Mouse (Mus musculus) ES-E14 (cell line): Measurements from ENCODE around the gene Rnf128. TPM values are rescaled to one million over a fixed set of nuclear protein-coding genes. Genes with fewer than 3 reads are reported as not detected.

Source experiments
- DNase-seq: peaks from one replicate; pipeline ENCODE4 v3.0.0-alpha.2; 2013; ENCODE audit warnings: low read depth, low spot score
- H3K27ac ChIP-seq: 2 replicates; pipeline ENCODE4 v1.5.1; 2012; ENCODE audit warnings: low read depth, mild to moderate bottlenecking, low read length, moderate library complexity, mixed read lengths; ENCODE audit not compliant: poor library complexity, insufficient read depth, severe bottlenecking
- H3K36me3 ChIP-seq: 2 replicates; pipeline ENCODE4 v1.6.1; 2012; ENCODE audit warnings: mild to moderate bottlenecking, low read length, moderate library complexity, mixed read lengths; ENCODE audit not compliant: control insufficient read depth, poor library complexity, insufficient read depth, severe bottlenecking
- H3K4me1 ChIP-seq, 2 experiments: fragments of 150-350 bp in 1 of 2; sonication (generic) in 1 of 2; 2 replicates each; pipeline ENCODE4 v1.6.1; 2012; ENCODE audit warnings: low read length in 2 of 2, mild to moderate bottlenecking in 1 of 2, mixed read lengths in 1 of 2; ENCODE audit not compliant: control insufficient read depth in 2 of 2, insufficient read depth in 2 of 2, poor library complexity in 1 of 2
- H3K4me3 ChIP-seq, 2 experiments: fragments of 150-350 bp in 1 of 2; sonication (generic) in 1 of 2; 2 replicates each; pipeline ENCODE4 v1.5.1; 2012; ENCODE audit warnings: low read length in 2 of 2, low read depth in 1 of 2, mild to moderate bottlenecking in 1 of 2, mixed read lengths in 1 of 2; ENCODE audit not compliant: insufficient read depth in 1 of 2, poor library complexity in 1 of 2, severe bottlenecking in 1 of 2
- H3K9ac ChIP-seq: 2 replicates; pipeline ENCODE4 v1.6.1; 2012; ENCODE audit warnings: low read depth, mild to moderate bottlenecking, low read length, mixed read lengths; ENCODE audit not compliant: poor library complexity, insufficient read depth, severe bottlenecking
- H3K9me3 ChIP-seq: fragments of 150-350 bp; sonication (generic); 2 replicates; pipeline ENCODE4 v1.6.1; 2012; ENCODE audit warnings: low read depth, mild to moderate bottlenecking, low read length; ENCODE audit not compliant: control insufficient read depth, insufficient read depth
- CHD2 ChIP-seq: IDR thresholded peaks from 2 replicates; pipeline ENCODE4 v1.6.1; 2014; ENCODE audit warnings: mild to moderate bottlenecking, low read depth, low read length, inconsistent platforms
- HCFC1 ChIP-seq: IDR thresholded peaks from 2 replicates; pipeline ENCODE4 v1.6.1; 2012; ENCODE audit warnings: low read length, inconsistent platforms, borderline replicate concordance; ENCODE audit not compliant: insufficient read depth
- MAFK ChIP-seq: IDR thresholded peaks from 2 replicates; pipeline ENCODE4 v1.6.1; 2014; ENCODE audit warnings: mild to moderate bottlenecking, low read depth, low read length, inconsistent platforms; ENCODE audit not compliant: insufficient read depth
- ZC3H11A ChIP-seq: IDR thresholded peaks from 2 replicates; pipeline ENCODE4 v1.6.1; 2012; ENCODE audit warnings: low read depth, mild to moderate bottlenecking, inconsistent platforms, low read length, borderline replicate concordance
- ZNF384 ChIP-seq: IDR thresholded peaks from 2 replicates; pipeline ENCODE4 v1.6.1; 2012; ENCODE audit warnings: low read depth, low read length, inconsistent platforms
- in situ Hi-C, 2 experiments: fragments of 600-800 bp; cut with MboI; formaldehyde crosslinking; loops; one replicate each; pipeline ENCODE4 v1.15.1; 2025; ENCODE audit warnings: low sequenced_read_pairs in 2 of 2, inconsistent platforms in 1 of 2; ENCODE audit not compliant: unreplicated experiment in 2 of 2
- total RNA-seq: library from RNA; depleted of rRNA; stranded (reverse); fragments of 300-350 nt; gene quantifications from 2 replicates; pipeline ENCODE4 v1.2.3, GENCODE M21; 2012; rRNA removed

Gene Rnf128
- total RNA-seq, 1 experiment = 42.1 TPM

DNA sequence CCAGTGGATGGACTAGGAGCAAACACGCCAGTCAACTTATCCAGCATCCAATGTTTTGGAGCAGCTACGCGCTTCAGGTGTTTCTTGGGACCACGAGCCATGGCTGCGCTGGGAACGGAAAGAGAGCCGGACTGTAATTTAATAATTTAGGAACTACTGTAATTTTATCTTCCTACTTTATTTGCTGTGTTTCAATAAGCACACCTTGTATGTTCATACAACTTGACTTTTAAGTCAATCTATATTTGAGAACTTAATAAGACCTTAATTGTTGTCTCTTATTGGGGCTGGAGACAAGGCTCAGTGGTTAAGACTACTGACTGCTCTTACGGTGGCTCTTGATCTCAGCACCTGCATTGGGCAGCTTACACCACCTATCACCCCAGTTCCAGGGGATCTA lies 151.3 kb downstream of the Rnf128 start, which contains the start of gene Gm15013:
Gm15013 (minus strand) TSS at position 101 of the 400 bp plus-strand sequence.
- in situ Hi-C loops = no loop called here

DNA sequence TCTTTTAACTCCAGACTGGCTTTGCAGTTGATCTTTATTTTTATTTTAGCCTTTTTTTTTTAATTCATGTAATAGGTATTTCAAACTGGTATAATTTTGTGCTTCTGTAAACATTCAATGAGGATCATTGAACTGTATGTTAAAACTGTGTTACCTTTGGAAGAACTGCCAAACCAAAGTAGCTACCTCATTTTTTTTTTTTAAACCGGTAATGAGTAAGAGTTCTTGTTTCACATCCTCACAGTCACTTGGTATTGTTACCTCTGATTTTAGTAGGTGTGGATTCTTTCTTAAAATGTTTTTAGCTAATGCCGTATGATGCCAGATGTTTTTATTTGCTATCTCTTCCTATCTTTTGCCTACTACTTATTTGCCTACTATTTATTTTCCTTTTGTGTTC lies 159.2 kb downstream of the Rnf128 start:
- DNase-seq = no peak
- no peaks in the 10 kb centered on the region for H3K9me3 ChIP-seq
- in situ Hi-C loops = no loop called here
- no peak for TF ChIP-seq ZNF384
- no peak for TF ChIP-seq HCFC1
- TF ChIP-seq CHD2 = no peak
- TF ChIP-seq ZC3H11A = no peak
- no peak for TF ChIP-seq MAFK
- H3K27ac ChIP-seq = no peak overlapping the region
- H3K36me3 ChIP-seq = no peaks in the 10 kb centered on the region
- H3K9ac ChIP-seq = no peak overlapping the region
- H3K4me1 ChIP-seq = no peaks in the 10 kb centered on the region
- H3K4me3 ChIP-seq = no peak overlapping the region

More for the DNA sequence above, 151.3 kb downstream of the Rnf128 start, which contains the start of gene Gm15013:
- Histone ChIP-seq H3K36me3 (no peaks in the 10 kb centered on the region), H3K9ac (no peak within 1 kb of the TSS), H3K4me3 (no peak within 1 kb of the TSS), H3K9me3 (no peaks in the 10 kb centered on the region), H3K27ac (no peak within 1 kb of the TSS), H3K4me1 (no peaks in the 10 kb centered on the region)
- no peak for TF ChIP-seq HCFC1
- no peak for TF ChIP-seq ZNF384
- no peak for TF ChIP-seq MAFK
- no peak for TF ChIP-seq ZC3H11A
- TF ChIP-seq CHD2 = no peak
- DNase-seq = no peak

Other genes starting within 250 kb of the Rnf128 start
- 256 and 378 TPM in 2 replicates for gene Trap1a, start 229.6 kb upstream of the Rnf128 start, total RNA-seq
- 0.11 and 0.54 TPM in 2 replicates for gene D330045A20Rik, start 82.9 kb upstream of the Rnf128 start, total RNA-seq
- 0.85 and 1.9 TPM in 2 replicates for gene Tbc1d8b, start 121.7 kb downstream of the Rnf128 start, total RNA-seq
- not detected in 2 replicates for gene Gm15013, start 151.2 kb downstream of the Rnf128 start, total RNA-seq
- 6.9 and 7.5 TPM in 2 replicates for gene Ripply1, start 219.0 kb downstream of the Rnf128 start, total RNA-seq
- gene Cldn2, start 237.5 kb downstream of the Rnf128 start, total RNA-seq = 0.48 and 0.67 TPM in 2 replicates